Comparison of ENCODE assay signal across 10 mouse cellular contexts in genomic region chr3:149083391-149083790, GRCm38 (mm10).
A peak's percentile ranks its signal among the peaks of the same experiment; 100 is the strongest.
DNase-seq lines count a peak whose midpoint lies in the region; ATAC-seq lines count a peak whose summit lies in the region.
"Had no signal": no experiment of that assay in that cellular context is flagged by ENCODE, and none has a peak within 500 bp of the region (broad histone marks: within the 10 kb centered on the region; RNA-seq: fewer than 3 reads in every experiment).

No protein-coding gene starts in this region.

- no peak overlapping the region for H3K27ac ChIP-seq in limb, embryonic 13.5 days
- H3K27ac ChIP-seq: kidney, postnatal 0 days had no signal

- 0 out of 2 replicates have a peak overlapping the region, but pooled peaks have one; percentile 2 for H3K4me2 ChIP-seq in limb, embryonic 13.5 days (replicated peaks)

- H3K9ac ChIP-seq in limb, embryonic 13.5 days = no peak overlapping the region

- no peak for ATAC-seq in limb, embryonic 13.5 days (ENCODE audit: low FRiP score, low read depth)
- no peak for ATAC-seq in monocyte, adult 5-6 weeks (replicated peaks; ENCODE audit: insufficient number of reproducible peaks, low FRiP score, low TSS enrichment, poor library complexity, severe bottlenecking)
- ATAC-seq: activated CD4-positive, CD25-positive, alpha-beta regulatory T cell, adult 4 months; midbrain, embryonic 16.5 days had no signal

- H3K4me3 ChIP-seq in limb, embryonic 13.5 days = no peak overlapping the region

- peak; percentile 63 for DNase-seq in urinary bladder, postnatal 14 days (ENCODE audit: low spot score)
- no peak for DNase-seq in urinary bladder, postnatal 10 days (ENCODE audit: low spot score)
- DNase-seq in lung, postnatal 10 days = peak; percentile 13
- DNase-seq in thymus, adult 18-20 months = no peak
- DNase-seq in cerebellum, postnatal 14 days = no peak

- H3K4me1 ChIP-seq in limb, embryonic 13.5 days = peaks cover 42% of the 10 kb centered on the region

- no peaks in the 10 kb centered on the region for H3K27me3 ChIP-seq in limb, embryonic 13.5 days

- H3K36me3 ChIP-seq in limb, embryonic 13.5 days = no peaks in the 10 kb centered on the region

- H3K9me3 ChIP-seq in limb, embryonic 13.5 days = no peaks in the 10 kb centered on the region

- WGBS in limb, embryonic 13.5 days = 39% methylated on average over 11 of the region's 11 CpGs

Comparison
In these comparisons a context has a peak if more than half of its experiments do, and no peak if none do; other contexts are left out.
1. DNase-seq: peak in urinary bladder, postnatal 14 days (single experiment) and lung, postnatal 10 days (single experiment); none in urinary bladder, postnatal 10 days (single experiment), thymus, adult 18-20 months (0 of 2) and cerebellum, postnatal 14 days (0 of 2).